Mouse (Mus musculus): ENCODE results near the gene Gm49333. TPM values are rescaled to one million over a fixed set of nuclear protein-coding genes. Genes with fewer than 3 reads are reported as not detected.

The Gm49333 gene
- polyA plus RNA-seq (2015; fragmentation: Nextera tagmentation; extraction: Ambion mirVana) = not detected in 2 replicates

DNA sequence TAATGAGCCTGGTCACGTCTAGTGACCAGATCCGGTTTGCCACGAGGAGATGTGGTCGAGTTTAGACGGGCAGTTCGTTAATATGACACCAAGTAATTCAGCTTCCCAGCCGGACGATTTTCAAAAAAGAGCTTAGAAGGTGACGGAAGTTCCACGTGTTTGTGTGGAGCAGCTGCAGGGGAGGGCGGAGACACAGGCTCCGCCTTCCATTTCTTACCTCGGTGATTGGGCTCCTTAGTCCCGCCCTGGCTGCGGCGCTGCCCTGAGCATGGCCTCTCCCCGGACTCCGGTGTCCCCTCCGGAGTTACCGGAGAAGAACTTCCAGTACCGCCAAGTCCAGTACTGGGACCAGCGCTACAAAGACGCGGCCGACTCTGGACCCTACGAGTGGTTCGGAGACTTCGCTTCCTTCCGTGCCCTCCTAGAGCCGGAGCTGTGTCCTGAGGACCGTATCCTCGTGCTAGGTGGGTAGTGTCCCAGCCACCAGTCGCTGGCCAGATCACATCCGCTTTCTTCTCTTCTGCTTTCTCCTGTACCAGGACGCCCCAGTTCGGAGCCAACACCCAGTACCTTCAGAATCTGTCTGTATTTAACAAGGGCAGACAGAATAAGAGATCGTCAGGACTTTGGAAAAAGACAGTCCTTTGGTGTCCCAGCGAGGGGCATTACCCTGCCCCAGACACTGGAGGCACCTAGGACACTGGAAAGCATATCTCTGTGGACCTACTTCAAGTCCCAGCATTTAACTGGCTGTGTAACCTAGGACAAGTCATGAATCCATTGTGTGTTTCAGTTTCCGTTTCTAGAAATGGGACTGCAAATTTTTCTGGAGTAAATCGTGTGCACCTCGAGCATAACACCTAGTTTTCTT lies at the start of gene Gm49333, which contains the start of the genes Eef1akmt4 and Alg3:
Gene Gm49333 (plus strand): TSS at position 254 of the 871 bp plus-strand sequence.
Gene Eef1akmt4 (plus strand): TSS at position 237 of the 871 bp plus-strand sequence.
Gene Alg3 (minus strand): TSS at position 379 of the 871 bp plus-strand sequence.
- Histone ChIP-seq H3K4me1 (replicated peaks) (peaks cover 32% of the 10 kb centered on the region), H3K4me3 (replicated peaks) (peak within 1 kb of the TSS; percentile 69), H3K4me2 (replicated peaks) (peak within 1 kb of the TSS; percentile 91), H3K27ac (peak within 1 kb of the TSS; percentile 86), H3K9ac (replicated peaks) (peak within 1 kb of the TSS; percentile 86), H3K9me3 (no peaks in the 10 kb centered on the region), H3K27me3 (no peaks in the 10 kb centered on the region), H3K36me3 (peaks cover 17% of the 10 kb centered on the region)
- ATAC-seq = peak; percentile 96
- WGBS = 2% methylated on average over 41 of the region's 41 CpGs

DNA sequence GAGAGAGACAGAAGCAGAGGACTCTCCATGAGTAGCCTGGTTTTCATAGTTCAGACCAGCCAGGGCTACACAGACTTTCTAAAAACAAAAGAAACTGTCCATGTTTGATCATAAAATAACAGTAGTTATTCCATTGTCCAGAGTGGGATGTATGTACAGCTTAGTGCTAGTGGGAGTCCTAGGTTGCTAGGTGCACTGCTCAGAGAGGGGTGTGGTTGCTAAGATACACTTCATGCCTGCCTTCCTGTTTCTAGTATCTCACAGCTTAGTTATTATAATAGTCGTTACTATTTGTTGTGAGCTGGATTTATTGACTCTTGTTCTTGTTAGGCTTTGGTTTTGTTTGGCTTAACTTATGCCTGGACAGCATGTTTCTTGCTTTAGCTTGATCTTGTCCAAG lies 46.3 kb upstream of the Gm49333 start:
- no peaks in the 10 kb centered on the region for H3K9me3 ChIP-seq
- peaks cover 32% of the 10 kb centered on the region for H3K36me3 ChIP-seq
- H3K27me3 ChIP-seq = no peaks in the 10 kb centered on the region
- H3K9ac ChIP-seq (replicated peaks) = no peak overlapping the region
- no peaks in the 10 kb centered on the region for H3K4me1 ChIP-seq (replicated peaks)
- WGBS = 44% methylated on average over 1 of the region's 1 CpGs
- no peak overlapping the region for H3K27ac ChIP-seq
- no peak overlapping the region for H3K4me2 ChIP-seq (replicated peaks)
- no peak for ATAC-seq
- H3K4me3 ChIP-seq (replicated peaks) = no peak overlapping the region

DNA sequence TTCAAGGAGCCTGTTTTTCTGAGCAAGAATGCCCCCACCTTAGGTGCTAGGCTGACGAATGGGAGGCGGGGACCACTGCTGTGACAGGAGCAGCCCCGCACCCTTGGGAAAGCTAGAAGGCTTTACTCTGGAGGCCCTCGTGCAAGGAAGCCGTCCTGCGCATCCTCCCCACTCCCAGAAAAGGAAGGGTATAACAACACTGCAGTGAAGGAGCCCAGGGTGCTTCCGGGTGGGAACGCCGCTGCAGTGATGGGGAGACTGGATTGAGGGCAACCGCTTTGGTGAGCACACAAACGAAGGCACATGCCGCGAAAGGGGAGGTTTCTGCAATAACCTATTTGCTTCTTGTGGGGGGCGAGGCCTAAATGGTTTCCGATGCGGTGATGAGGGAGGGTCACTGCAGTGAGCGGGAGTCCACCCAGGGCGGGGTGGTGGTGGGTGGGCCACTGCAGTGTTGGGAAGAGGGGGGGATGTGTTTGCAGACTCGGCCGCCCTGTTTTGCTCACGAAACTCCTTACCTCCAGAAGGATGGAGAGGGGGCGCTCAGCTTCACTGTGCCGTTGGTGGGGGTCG lies 22.0 kb upstream of the Gm49333 start, which contains the start of gene Vwa5b2:
Gene Vwa5b2 (plus strand): TSS at position 106 of the 573 bp plus-strand sequence.
- peak within 1 kb of the TSS; percentile 73 for H3K9ac ChIP-seq (replicated peaks)
- H3K9me3 ChIP-seq = no peaks in the 10 kb centered on the region
- H3K4me1 ChIP-seq (replicated peaks) = peaks cover 23% of the 10 kb centered on the region
- H3K4me2 ChIP-seq (replicated peaks) = peak within 1 kb of the TSS; percentile 91
- ATAC-seq = peak; percentile 84
- H3K27me3 ChIP-seq = peaks cover 58% of the 10 kb centered on the region
- no peaks in the 10 kb centered on the region for H3K36me3 ChIP-seq
- H3K27ac ChIP-seq = 0 out of 2 replicates have a peak within 1 kb of the TSS, but pooled peaks have one; percentile 42
- peak within 1 kb of the TSS; percentile 61 for H3K4me3 ChIP-seq (replicated peaks)
- WGBS = under 1% methylated on average over 24 of the region's 24 CpGs

DNA sequence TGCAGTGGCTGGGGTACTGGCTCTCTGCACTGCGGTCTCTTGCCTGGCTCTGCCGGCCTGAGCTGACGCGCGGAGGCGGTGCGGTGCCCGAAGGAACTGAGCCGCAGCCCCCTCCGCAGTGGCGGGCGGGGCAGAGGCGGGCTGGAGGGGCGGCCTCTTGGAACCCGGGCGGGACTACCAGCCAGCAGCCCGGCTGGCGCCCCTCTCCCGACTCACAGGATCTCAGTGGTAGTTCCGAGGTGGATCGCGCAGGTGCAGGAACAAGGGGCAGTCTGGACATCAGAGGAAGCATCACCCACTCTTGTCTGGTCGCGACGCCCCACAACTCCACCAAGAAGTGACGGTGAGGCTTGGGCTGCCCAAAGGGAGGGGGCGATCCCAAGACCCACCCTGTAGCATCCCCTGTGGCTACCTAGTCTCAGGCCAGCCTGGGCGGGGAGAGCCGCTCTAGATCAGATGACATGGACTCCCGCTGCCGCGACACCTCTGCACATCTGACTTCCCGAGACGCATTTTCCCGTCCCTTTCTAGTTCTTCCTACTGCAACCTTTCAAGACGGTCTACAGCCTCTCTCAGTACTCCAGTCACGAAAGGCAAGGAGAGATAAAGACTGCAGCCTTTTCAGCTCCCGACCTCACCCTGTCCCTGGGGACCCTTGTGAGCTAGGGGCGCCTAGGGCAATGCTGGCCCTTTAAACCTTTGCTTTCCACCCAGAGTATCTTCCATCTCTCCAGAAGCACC lies 21.3 kb upstream of the Gm49333 start:
- Histone ChIP-seq H3K4me1 (replicated peaks) (peaks cover 23% of the 10 kb centered on the region), H3K27ac (0 out of 2 replicates have a peak overlapping the region, but pooled peaks have one; percentile 42), H3K9ac (replicated peaks) (peak overlapping the region; percentile 73), H3K4me3 (replicated peaks) (peak overlapping the region; percentile 61), H3K9me3 (no peaks in the 10 kb centered on the region), H3K36me3 (no peaks in the 10 kb centered on the region), H3K27me3 (peaks cover 58% of the 10 kb centered on the region), H3K4me2 (replicated peaks) (peak overlapping the region; percentile 91)
- peak; percentile 89 for ATAC-seq
- WGBS = under 1% methylated on average over 39 of the region's 39 CpGs

DNA sequence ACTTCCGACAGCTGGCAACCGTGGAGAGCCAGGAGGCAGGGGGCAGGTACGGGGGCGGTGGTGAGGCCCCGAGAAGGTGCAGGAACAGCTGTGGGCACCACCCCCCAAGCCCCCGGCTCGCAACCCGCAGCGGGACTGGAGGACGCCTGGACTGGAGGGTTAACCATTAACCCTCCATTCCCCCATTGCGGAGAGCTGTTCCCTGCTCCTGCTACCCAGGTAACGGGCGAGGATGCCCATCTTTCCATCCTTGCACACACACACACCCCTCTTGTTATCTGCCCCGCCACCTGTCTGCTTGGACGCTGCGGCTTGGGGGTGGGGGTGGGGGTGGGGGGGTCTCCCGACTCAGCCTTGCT lies 20.8 kb upstream of the Gm49333 start:
- H3K27me3 ChIP-seq = peaks cover 64% of the 10 kb centered on the region
- H3K9ac ChIP-seq (replicated peaks) = peak overlapping the region; percentile 73
- H3K9me3 ChIP-seq = no peaks in the 10 kb centered on the region
- H3K27ac ChIP-seq = no peak overlapping the region
- no peaks in the 10 kb centered on the region for H3K36me3 ChIP-seq
- H3K4me3 ChIP-seq (replicated peaks) = peak overlapping the region; percentile 61
- under 1% methylated on average over 17 of the region's 17 CpGs for WGBS
- H3K4me1 ChIP-seq (replicated peaks) = peaks cover 23% of the 10 kb centered on the region
- no peak; the same call in 1 of the 2 replicates for ATAC-seq
- H3K4me2 ChIP-seq (replicated peaks) = peak overlapping the region; percentile 91

DNA sequence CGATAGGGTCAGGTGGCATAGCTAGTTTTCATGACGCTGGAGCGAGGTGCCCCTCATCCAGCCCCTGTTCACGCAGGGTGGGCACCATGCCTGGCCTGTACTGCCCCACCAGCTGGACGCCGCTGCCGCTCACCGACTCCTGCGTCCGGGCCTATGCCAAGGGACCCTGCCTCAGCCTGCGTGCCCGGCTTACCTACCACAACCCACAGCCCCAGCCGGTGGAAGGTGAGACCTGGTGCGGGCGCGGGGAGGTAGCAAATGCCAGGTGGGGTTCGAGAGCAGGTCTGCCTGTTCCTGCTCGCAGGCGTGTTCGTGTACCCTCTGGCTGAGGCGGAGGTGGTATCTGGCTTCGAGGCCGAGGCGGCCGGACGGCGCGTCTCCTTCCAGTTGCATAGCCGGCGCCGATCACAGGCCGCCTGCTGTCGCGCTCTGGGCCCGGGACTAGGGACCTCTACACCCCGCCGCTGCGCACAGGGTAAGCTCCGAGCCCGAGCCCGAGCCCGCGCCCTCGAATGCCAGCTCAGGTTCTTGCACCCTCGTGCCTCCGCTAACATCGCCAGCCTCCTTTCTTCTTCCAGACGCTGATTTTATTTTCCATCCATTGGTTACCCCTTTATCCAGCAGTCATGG lies 20.2 kb upstream of the Gm49333 start:
- WGBS = 3% methylated on average over 48 of the region's 48 CpGs
- peak overlapping the region; percentile 61 for H3K4me3 ChIP-seq (replicated peaks)
- no peaks in the 10 kb centered on the region for H3K9me3 ChIP-seq
- H3K4me2 ChIP-seq (replicated peaks) = peak overlapping the region; percentile 91
- peak overlapping the region; percentile 73 for H3K9ac ChIP-seq (replicated peaks)
- no peaks in the 10 kb centered on the region for H3K36me3 ChIP-seq
- peak; percentile 10; the same call in 1 of the 2 replicates for ATAC-seq
- no peak overlapping the region for H3K27ac ChIP-seq
- peaks cover 23% of the 10 kb centered on the region for H3K4me1 ChIP-seq (replicated peaks)
- H3K27me3 ChIP-seq = peaks cover 64% of the 10 kb centered on the region

DNA sequence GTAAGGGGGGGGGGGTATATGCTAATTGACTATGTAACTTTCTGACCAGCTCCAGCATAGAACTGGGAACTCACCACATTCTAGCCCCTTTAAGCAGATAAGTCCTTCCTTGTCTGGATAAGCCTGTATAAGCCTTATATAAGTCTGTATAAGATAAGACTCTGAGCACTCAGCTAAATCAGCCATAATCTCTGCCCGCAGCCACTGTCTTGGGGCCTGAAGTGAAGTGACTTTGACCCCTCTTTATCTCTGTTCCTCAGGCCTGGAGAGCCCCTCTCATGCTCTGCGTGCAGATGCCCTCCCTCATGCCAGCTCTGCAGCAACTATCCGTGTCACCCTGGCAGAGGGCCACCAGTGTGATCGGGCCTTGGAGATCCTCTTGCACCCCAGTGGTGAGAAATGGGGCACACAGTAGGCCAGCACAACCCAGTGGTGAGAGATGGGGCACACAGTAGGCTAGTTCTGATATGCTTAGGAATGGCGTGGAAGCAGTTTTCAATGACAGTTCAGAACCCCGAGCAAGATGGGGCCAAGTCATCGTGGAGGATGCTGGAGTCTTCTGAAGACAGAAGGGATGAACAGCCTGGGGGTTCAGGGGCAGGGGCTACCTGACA lies 16.2 kb upstream of the Gm49333 start:
- Histone ChIP-seq H3K4me3 (replicated peaks) (no peak overlapping the region), H3K27me3 (peaks cover 51% of the 10 kb centered on the region), H3K4me2 (replicated peaks) (no peak overlapping the region), H3K36me3 (no peaks in the 10 kb centered on the region), H3K27ac (no peak overlapping the region), H3K9ac (replicated peaks) (no peak overlapping the region), H3K9me3 (no peaks in the 10 kb centered on the region), H3K4me1 (replicated peaks) (peaks cover 14% of the 10 kb centered on the region)
- no peak for ATAC-seq
- 82% methylated on average over 7 of the region's 7 CpGs for WGBS

DNA sequence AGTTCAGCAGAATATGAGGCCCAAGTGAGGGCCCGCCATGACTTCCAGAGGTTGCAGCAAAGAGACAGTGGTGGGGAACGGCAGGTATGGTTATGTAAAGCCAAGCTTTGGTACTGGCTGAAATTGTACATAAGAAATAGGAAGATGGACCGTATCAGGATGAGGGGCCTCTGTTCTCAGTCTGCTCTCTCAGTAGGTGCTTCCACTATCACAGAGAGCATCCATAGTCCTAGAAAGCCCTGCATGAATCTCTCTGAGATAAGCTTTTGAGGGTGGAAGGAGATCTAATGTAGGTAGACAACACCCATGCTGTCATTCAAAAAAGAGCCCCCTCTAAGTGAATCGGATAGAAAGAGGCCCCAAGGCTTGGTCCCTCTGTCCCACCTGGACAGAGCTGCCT lies 15.7 kb upstream of the Gm49333 start:
- H3K9me3 ChIP-seq = no peaks in the 10 kb centered on the region
- no peak overlapping the region for H3K4me3 ChIP-seq (replicated peaks)
- H3K4me2 ChIP-seq (replicated peaks) = no peak overlapping the region
- 94% methylated on average over 4 of the region's 4 CpGs for WGBS
- no peak overlapping the region for H3K27ac ChIP-seq
- no peak for ATAC-seq
- no peaks in the 10 kb centered on the region for H3K36me3 ChIP-seq
- H3K27me3 ChIP-seq = peaks cover 46% of the 10 kb centered on the region
- no peak overlapping the region for H3K9ac ChIP-seq (replicated peaks)
- peaks cover 8% of the 10 kb centered on the region for H3K4me1 ChIP-seq (replicated peaks)

DNA sequence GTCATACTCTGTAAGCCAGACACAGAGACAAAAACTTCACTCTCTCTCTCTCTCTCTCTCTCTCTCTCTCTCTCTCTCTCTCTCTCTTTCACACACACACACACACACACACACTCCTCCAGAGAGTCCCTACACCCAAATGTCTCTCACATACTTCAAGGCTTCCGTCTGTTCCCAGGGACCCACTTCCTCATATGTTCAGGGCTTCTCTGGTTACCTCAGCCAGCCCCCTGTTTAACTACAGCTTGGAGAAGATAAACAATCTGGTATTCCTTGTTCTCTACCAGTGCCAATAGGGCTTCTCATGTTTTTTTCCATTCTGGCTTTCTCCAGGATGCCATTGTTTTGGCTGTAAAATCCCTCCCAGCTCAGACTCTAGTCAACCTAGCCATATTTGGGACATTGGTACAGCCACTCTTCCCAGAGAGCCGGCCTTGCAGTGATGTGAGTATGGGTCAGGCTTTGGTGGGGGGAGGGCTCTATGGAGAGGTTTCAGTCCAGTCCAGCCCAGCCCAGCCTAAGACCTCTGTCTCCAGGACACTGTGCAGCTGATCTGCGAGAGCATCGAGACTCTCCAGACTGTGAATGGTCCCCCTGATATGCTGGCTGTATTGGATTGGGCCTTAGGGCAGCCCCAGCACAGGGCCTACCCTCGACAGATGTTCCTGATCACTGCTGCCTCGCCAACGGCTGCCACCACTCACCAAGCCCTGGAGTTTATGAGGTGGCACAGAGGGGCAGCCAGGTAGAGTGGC lies 14.5 kb upstream of the Gm49333 start:
- no peak for ATAC-seq
- Histone ChIP-seq H3K27me3 (peaks cover 34% of the 10 kb centered on the region), H3K27ac (no peak overlapping the region), H3K9me3 (no peaks in the 10 kb centered on the region), H3K36me3 (no peaks in the 10 kb centered on the region), H3K4me3 (replicated peaks) (no peak overlapping the region), H3K4me2 (replicated peaks) (no peak overlapping the region), H3K4me1 (replicated peaks) (no peaks in the 10 kb centered on the region), H3K9ac (replicated peaks) (no peak overlapping the region)
- WGBS = 83% methylated on average over 7 of the region's 7 CpGs

DNA sequence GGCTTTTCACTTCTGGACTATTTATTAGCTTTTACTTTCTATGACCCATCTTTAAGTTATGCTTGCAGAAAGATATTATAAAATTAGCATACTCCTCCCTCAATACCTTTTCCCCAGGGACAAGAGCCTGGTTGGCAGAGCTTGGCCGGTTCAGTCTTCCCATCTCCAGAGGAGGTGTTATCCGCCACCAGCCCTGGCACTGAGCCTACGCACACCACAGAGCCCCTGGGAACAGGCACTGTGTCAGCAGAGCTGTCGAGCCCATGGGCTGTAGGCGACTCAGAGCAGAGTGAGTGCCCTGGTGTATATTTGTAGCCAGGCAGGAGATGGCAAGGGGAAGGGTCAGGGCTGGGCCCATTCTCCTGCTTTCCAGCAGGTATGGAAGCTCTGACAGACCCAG lies 10.9 kb upstream of the Gm49333 start:
- peaks cover 19% of the 10 kb centered on the region for H3K36me3 ChIP-seq
- WGBS = 69% methylated on average over 5 of the region's 5 CpGs
- no peak overlapping the region for H3K27ac ChIP-seq
- no peak for ATAC-seq
- H3K4me3 ChIP-seq (replicated peaks) = no peak overlapping the region
- 0 out of 2 replicates have a peak, but pooled peaks cover 7% of the 10 kb centered on the region for H3K4me1 ChIP-seq (replicated peaks)
- H3K27me3 ChIP-seq = peaks cover 4% of the 10 kb centered on the region; the same call in 1 of the 2 replicates
- no peaks in the 10 kb centered on the region for H3K9me3 ChIP-seq
- no peak overlapping the region for H3K4me2 ChIP-seq (replicated peaks)
- H3K9ac ChIP-seq (replicated peaks) = no peak overlapping the region

All from midbrain, embryonic 13.5 days (tissue).